Mouse (Mus musculus): ENCODE measurements around the gene Acot12.

DNA sequence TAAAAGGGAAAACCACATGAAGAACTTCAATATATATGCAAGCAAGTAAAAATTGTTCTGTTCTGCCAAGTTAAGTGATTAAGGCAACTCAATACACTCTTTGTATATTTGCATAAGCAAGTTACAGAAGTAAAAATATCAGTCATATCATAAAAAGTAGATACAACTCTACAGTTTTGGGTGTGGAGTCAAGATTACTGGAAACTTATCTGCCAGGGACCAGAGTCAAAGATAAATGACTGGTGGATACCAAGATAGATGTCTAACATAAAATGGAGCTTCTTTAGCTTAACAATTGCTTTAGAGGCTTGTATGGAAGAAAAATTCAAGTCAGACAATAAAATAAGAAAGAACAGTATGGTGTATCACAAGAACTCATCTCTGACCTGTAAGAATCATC is 13.4 kb downstream of the Acot12 start:
- TF ChIP-seq POLR2A (IDR thresholded peaks at IDR 0.05; ENCODE audit: low read depth, low read length) (no peak), CTCF (conservative IDR thresholded peaks at IDR 0.05; ENCODE audit: insufficient read depth, insufficient read length, low read depth, low read length) (no peak)
